Mouse (Mus musculus): Measurements from ENCODE around the gene Rasd1.

DNA sequence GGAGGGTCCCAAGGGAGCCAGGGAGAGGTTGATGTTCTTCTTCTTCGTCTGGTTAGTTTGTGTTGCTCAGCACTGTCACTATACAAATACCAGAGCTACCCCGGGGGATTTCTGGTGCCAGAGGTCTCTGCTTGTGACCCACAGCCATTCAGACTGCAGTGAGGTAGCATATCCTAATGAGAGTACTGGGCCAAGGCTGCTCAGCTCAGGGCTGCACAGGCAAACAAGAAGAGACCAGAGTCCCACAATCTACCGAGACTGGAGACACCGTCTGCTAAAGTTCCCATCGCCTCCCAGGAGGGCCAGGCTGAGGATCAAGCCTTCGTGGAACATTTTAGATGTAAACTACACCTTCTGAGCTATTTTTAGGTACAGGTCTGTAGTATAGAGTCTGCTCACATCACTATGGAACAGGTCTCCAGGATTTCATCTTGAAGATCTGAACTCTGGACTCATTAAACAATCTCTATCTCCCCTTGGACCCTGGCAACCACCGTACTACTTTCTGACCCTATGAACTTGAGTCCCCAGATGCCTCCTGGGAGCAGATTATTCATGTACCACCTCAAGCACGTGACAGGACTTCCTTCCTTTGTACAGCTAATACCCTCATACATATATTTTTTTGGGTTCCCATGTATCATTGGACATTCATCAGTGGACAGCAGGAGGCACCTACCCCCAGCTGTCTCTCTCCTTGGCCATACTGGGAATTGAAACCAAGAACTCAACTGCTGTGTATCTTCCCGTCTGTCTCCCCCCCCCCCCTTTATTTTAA is 32.0 kb downstream of the Rasd1 start:
- TF ChIP-seq CTCF (conservative IDR thresholded peaks at IDR 0.05; ENCODE audit: low read length): no peak
- TF ChIP-seq POU5F1 (IDR thresholded peaks at IDR 0.05; ENCODE audit: borderline replicate concordance, low read length): no peak
